Mouse (Mus musculus) heart, embryonic 16.5 days (tissue): ENCODE data around the gene Pstk. TPM values are rescaled to one million over a fixed set of nuclear protein-coding genes. Genes with fewer than 3 reads are reported as not detected.
"Not testable (repeated sequence)": the region's sequence is repeated elsewhere in the genome, so short reads cannot be mapped to it uniquely, and the experiment has no call there.

Experiments
- ATAC-seq: fragments of 200-750 bp; cut with Nextera tagmentation; replicated peaks from 2 replicates; pipeline ENCODE4 v1.8.0; 2017; ENCODE audit warnings: moderate number of reproducible peaks; ENCODE audit not compliant: insufficient read depth, low FRiP score; ENCODE audit errors: extremely low read depth
- H3K27ac ChIP-seq: fragments of 300-500 bp; sonication (generic); 2 replicates; pipeline ENCODE4 v1.5.1; 2014; ENCODE audit warnings: mild to moderate bottlenecking, low read length, control low read depth, moderate library complexity
- H3K27me3 ChIP-seq: fragments of 300-500 bp; sonication (generic); 2 replicates; pipeline ENCODE4 v1.6.1; 2014; ENCODE audit warnings: low read length, mixed read lengths; ENCODE audit not compliant: control insufficient read depth, insufficient read depth
- H3K36me3 ChIP-seq: fragments of 300-500 bp; sonication (generic); 2 replicates; pipeline ENCODE4 v1.6.1; 2014; ENCODE audit not compliant: control insufficient read depth, insufficient read depth
- H3K4me1 ChIP-seq: fragments of 300-500 bp; sonication (generic); 2 replicates; pipeline ENCODE4 v1.6.1; 2014; ENCODE audit warnings: low read length, mixed read lengths; ENCODE audit not compliant: control insufficient read depth, insufficient read depth
- H3K4me2 ChIP-seq: fragments of 300-500 bp; sonication (generic); 2 replicates; pipeline ENCODE4 v1.6.1; 2014; ENCODE audit warnings: low read depth, mild to moderate bottlenecking, control low read depth, low read length
- H3K4me3 ChIP-seq: fragments of 300-500 bp; sonication (generic); 2 replicates; pipeline ENCODE4 v1.5.1; 2014; ENCODE audit warnings: mild to moderate bottlenecking, control low read depth, low read length
- H3K9ac ChIP-seq: fragments of 300-500 bp; sonication (generic); 2 replicates; pipeline ENCODE4 v1.6.1; 2014; ENCODE audit warnings: low read length, control low read depth
- H3K9me3 ChIP-seq: fragments of 300-500 bp; sonication (generic); replicated peaks from 2 replicates; pipeline ENCODE4 v1.6.1; 2016; ENCODE audit warnings: low read length; ENCODE audit not compliant: control insufficient read depth
- WGBS: fragments of 180-500 bp; shearing (Covaris S2); extraction: QIAGEN DNeasy Blood & Tissue Kit; methylation state at CpG from one replicate; pipeline ENCODE4 v1.1.7; 2014; 5-methylcytosine and 5-hydroxymethylcytosine counted together
- polyA plus RNA-seq: library from polyadenylated mRNA; unstranded; fragments of >200 nt; fragmentation: Nextera tagmentation; extraction: Ambion mirVana; gene quantifications from 2 replicates; pipeline ENCODE4 v1.2.1, GENCODE M21; 2015

The Pstk gene
- polyA plus RNA-seq, 1 experiment from 2014 or later: 95.5 TPM

GRCm38 (mm10) chr7:131356105-131356504 lies 14.8 kb upstream of the Pstk start:
- Histone ChIP-seq H3K27ac (no peak overlapping the region), H3K4me3 (no peak overlapping the region), H3K4me2 (no peak overlapping the region), H3K4me1 (peaks cover 3% of the 10 kb centered on the region; the same call in 1 of the 2 replicates), H3K27me3 (no peaks in the 10 kb centered on the region), H3K9ac (no peak overlapping the region), H3K36me3 (peaks cover 33% of the 10 kb centered on the region), H3K9me3 (no peaks in the 10 kb centered on the region)
- ATAC-seq: no peak
- 96% methylated on average over 13 of the region's 13 CpGs for WGBS

- WGBS: under 1% methylated on average over 35 of the region's 35 CpGs
- peaks cover 6% of the 10 kb centered on the region; the same call in 1 of the 2 replicates for H3K36me3 ChIP-seq
- peak overlapping the region; percentile 79 for H3K27ac ChIP-seq
- peak overlapping the region; percentile 87 for H3K9ac ChIP-seq
- no peaks in the 10 kb centered on the region for H3K9me3 ChIP-seq
- H3K4me2 ChIP-seq: peak overlapping the region; percentile 78
- H3K4me1 ChIP-seq: peaks cover 14% of the 10 kb centered on the region
- peak; percentile 76 for ATAC-seq
- no peaks in the 10 kb centered on the region for H3K27me3 ChIP-seq
- H3K4me3 ChIP-seq: peak overlapping the region; percentile 73
Observed at GRCm38 (mm10) chr7:131362269-131362614, 8.7 kb upstream of the Pstk start.

GRCm38 (mm10) chr7:131362615-131363300 lies 8.2 kb upstream of the Pstk start, which contains the start of gene 2310057M21Rik:
Gene 2310057M21Rik, minus strand, starts transcription at chr7:131362759.
- peaks cover 14% of the 10 kb centered on the region for H3K4me1 ChIP-seq
- ATAC-seq: peak; percentile 97

GRCm38 (mm10) chr7:131364131-131364530 lies 6.8 kb upstream of the Pstk start:
- Histone ChIP-seq H3K9ac (no peak overlapping the region), H3K4me3 (no peak overlapping the region), H3K27ac (no peak overlapping the region), H3K36me3 (no peaks in the 10 kb centered on the region), H3K9me3 (no peaks in the 10 kb centered on the region), H3K4me2 (no peak overlapping the region), H3K4me1 (peaks cover 14% of the 10 kb centered on the region), H3K27me3 (no peaks in the 10 kb centered on the region)
- 88% methylated on average over 8 of the region's 8 CpGs for WGBS
- no peak for ATAC-seq

More at GRCm38 (mm10) chr7:131362615-131363300, 8.2 kb upstream of the Pstk start, which contains the start of gene 2310057M21Rik:
- H3K27me3 ChIP-seq: no peaks in the 10 kb centered on the region
- peak within 1 kb of the TSS; percentile 73 for H3K4me3 ChIP-seq
- peak within 1 kb of the TSS; percentile 85 for H3K4me2 ChIP-seq
- under 1% methylated on average over 55 of the region's 55 CpGs for WGBS
- peak within 1 kb of the TSS; percentile 87 for H3K9ac ChIP-seq
- H3K9me3 ChIP-seq: no peaks in the 10 kb centered on the region
- peak within 1 kb of the TSS; percentile 94 for H3K27ac ChIP-seq
- peaks cover 3% of the 10 kb centered on the region; the same call in 1 of the 2 replicates for H3K36me3 ChIP-seq

- Histone ChIP-seq H3K27me3 (no peaks in the 10 kb centered on the region), H3K36me3 (0 out of 2 replicates have a peak, but pooled peaks cover 2% of the 10 kb centered on the region), H3K9me3 (no peaks in the 10 kb centered on the region), H3K9ac (peak overlapping the region; percentile 95), H3K4me1 (peaks cover 9% of the 10 kb centered on the region), H3K4me2 (peak overlapping the region; percentile 78), H3K4me3 (peak overlapping the region; percentile 86), H3K27ac (peak overlapping the region; percentile 99)
- ATAC-seq: peak; percentile 35
- WGBS: 5% methylated on average over 9 of the region's 9 CpGs
Observed at GRCm38 (mm10) chr7:131371470-131371860, 524 bp downstream of the Pstk start.

- H3K9ac ChIP-seq: peak overlapping the region; percentile 95
- H3K4me3 ChIP-seq: peak overlapping the region; percentile 86
- ATAC-seq: no peak
- peaks cover 9% of the 10 kb centered on the region for H3K4me1 ChIP-seq
- H3K27me3 ChIP-seq: no peaks in the 10 kb centered on the region
- H3K27ac ChIP-seq: peak overlapping the region; percentile 99
- no peaks in the 10 kb centered on the region for H3K9me3 ChIP-seq
- 63% methylated on average over 9 of the region's 9 CpGs for WGBS
- peak overlapping the region; percentile 78 for H3K4me2 ChIP-seq
- H3K36me3 ChIP-seq: 0 out of 2 replicates have a peak, but pooled peaks cover 2% of the 10 kb centered on the region
Observed at GRCm38 (mm10) chr7:131371880-131372651, 1.1 kb downstream of the Pstk start.

GRCm38 (mm10) chr7:131391761-131392160 lies 20.8 kb downstream of the Pstk start:
- H3K9me3 ChIP-seq, H3K9ac ChIP-seq, H3K4me1 ChIP-seq, H3K4me2 ChIP-seq, H3K4me3 ChIP-seq, H3K27ac ChIP-seq, ATAC-seq, H3K27me3 ChIP-seq: not testable (repeated sequence)
- WGBS: 83% methylated on average over 6 of the region's 7 CpGs
- H3K36me3 ChIP-seq: peaks cover 19% of the 10 kb centered on the region

- WGBS: 8% methylated on average over 16 of the region's 16 CpGs
- ATAC-seq: no peak
- H3K9me3 ChIP-seq: no peaks in the 10 kb centered on the region
- H3K4me1 ChIP-seq: peaks cover 9% of the 10 kb centered on the region
- no peaks in the 10 kb centered on the region for H3K27me3 ChIP-seq
- H3K4me2 ChIP-seq: peak overlapping the region; percentile 62
- H3K27ac ChIP-seq: no peak overlapping the region
- no peaks in the 10 kb centered on the region for H3K36me3 ChIP-seq
- H3K9ac ChIP-seq: peak overlapping the region; percentile 86
- peak overlapping the region; percentile 76 for H3K4me3 ChIP-seq
Observed at GRCm38 (mm10) chr7:131409321-131409987, 38.5 kb downstream of the Pstk start.
